Mouse (Mus musculus) heart, adult 2 months (tissue): ENCODE data around the gene Ccdc175. TPM values are rescaled to one million over a fixed set of nuclear protein-coding genes. Genes with fewer than 3 reads are reported as not detected.

ENCODE experiments used
- DNase-seq, 2 experiments: peaks; one replicate each; pipeline ENCODE4 v3.0.0; 2021
- H3K27ac ChIP-seq: fragments of 200-600 bp; 2 replicates; pipeline ENCODE4 v1.8.1; 2022
- H3K27me3 ChIP-seq: fragments of 200-500 bp; 2 replicates; pipeline ENCODE4 v1.6.1; 2012; ENCODE audit warnings: mild to moderate bottlenecking, low read length, inconsistent platforms, mixed read lengths; ENCODE audit not compliant: control insufficient read depth, insufficient read depth
- H3K36me3 ChIP-seq: fragments of 200-500 bp; 2 replicates; pipeline ENCODE4 v1.6.1; 2012; ENCODE audit warnings: low read length, inconsistent platforms; ENCODE audit not compliant: control insufficient read depth, insufficient read depth
- H3K4me1 ChIP-seq: fragments of 200-500 bp; 2 replicates; pipeline ENCODE4 v1.6.1; 2011; ENCODE audit warnings: low read length; ENCODE audit not compliant: control insufficient read depth, insufficient read depth
- H3K4me3 ChIP-seq: fragments of 200-600 bp; 2 replicates; pipeline ENCODE4 v1.8.1; 2022
- H3K79me2 ChIP-seq: fragments of 200-500 bp; replicated peaks from 2 replicates; pipeline ENCODE4 v1.6.1; 2012; ENCODE audit warnings: mild to moderate bottlenecking, inconsistent platforms, low read length, moderate library complexity, mixed read lengths; ENCODE audit not compliant: control insufficient read depth, insufficient read depth
- H3K9ac ChIP-seq: fragments of 200-500 bp; 2 replicates; pipeline ENCODE4 v1.6.1; 2012; ENCODE audit warnings: low read depth, mild to moderate bottlenecking, control low read depth, inconsistent platforms, low read length, mixed read lengths
- CTCF ChIP-seq: fragments of 200-600 bp; IDR thresholded peaks from 2 replicates; pipeline ENCODE4 v1.8.1; 2022; ENCODE audit warnings: antibody characterized with exemption, mild to moderate bottlenecking, moderate library complexity
- EP300 ChIP-seq: fragments of 200-500 bp; IDR thresholded peaks from 2 replicates; pipeline ENCODE4 v1.6.1; 2011; ENCODE audit warnings: low read depth, low read length, control low read depth; ENCODE audit not compliant: insufficient read depth
- POLR2A ChIP-seq: fragments of 200-500 bp; IDR thresholded peaks from 2 replicates; pipeline ENCODE4 v1.6.1; 2011; ENCODE audit warnings: mild to moderate bottlenecking, low read depth, low read length, control low read depth; ENCODE audit not compliant: insufficient read depth
- WGBS: fragments of 180-500 bp; shearing (Covaris S2); methylation state at CpG from one replicate; pipeline ENCODE4 v1.1.7; 2018; 5-methylcytosine and 5-hydroxymethylcytosine counted together
- intact Hi-C: fragments of 180-260 bp; cut with DNase I; formaldehyde crosslinking; loops from one replicate; pipeline ENCODE4 v1.15.1; 2025
- polyA plus RNA-seq: library from polyadenylated mRNA; depleted of rRNA; stranded (reverse); fragments of >200 nt; gene quantifications from 2 replicates; pipeline ENCODE4 v1.2.3, GENCODE M21; 2012
- total RNA-seq, 2 experiments: library from RNA; stranded (reverse); gene quantifications; 2 replicates each; pipeline ENCODE4 v1.2.3; 2021

Ccdc175 gene
- total and polyA plus RNA-seq, 3 experiments: not detected

- H3K9ac ChIP-seq: no peak overlapping the region
- peak overlapping the region; percentile 52 for H3K27ac ChIP-seq
- no peak for TF ChIP-seq POLR2A
- no peak for TF ChIP-seq EP300
- no peak for TF ChIP-seq CTCF
- DNase-seq: no peak
- H3K4me3 ChIP-seq: no peak overlapping the region
- H3K4me1 ChIP-seq: peaks cover 3% of the 10 kb centered on the region; the same call in 1 of the 2 replicates
- no peaks in the 10 kb centered on the region for H3K36me3 ChIP-seq
- intact Hi-C loops: no loop called here
- H3K79me2 ChIP-seq: no peaks in the 10 kb centered on the region
- no peaks in the 10 kb centered on the region for H3K27me3 ChIP-seq
- WGBS: 32% methylated on average over 7 of the region's 7 CpGs
Observed at GRCm38 (mm10) chr12:72197434-72197833, 12.6 kb upstream of the Ccdc175 start.

DNA sequence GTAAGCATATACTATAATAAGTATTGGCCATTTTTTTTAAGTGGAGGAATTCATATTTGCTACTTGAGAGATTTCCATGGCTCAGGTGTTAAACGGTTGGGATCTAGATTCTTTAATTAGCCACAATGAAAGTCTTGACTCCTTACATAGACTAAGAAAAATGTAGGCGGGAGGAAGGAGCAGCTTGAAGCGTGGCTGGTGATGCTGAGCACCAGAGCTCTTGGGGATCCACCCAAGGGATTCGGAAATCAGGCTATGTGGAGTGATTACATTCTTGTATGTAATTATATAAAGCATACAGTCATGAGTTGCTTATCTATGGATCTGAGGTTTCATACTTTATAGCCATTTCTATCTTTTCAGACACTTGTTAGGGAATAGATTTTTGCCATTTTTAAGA, 5.3 kb downstream of the Ccdc175 start:
- H3K36me3 ChIP-seq: no peaks in the 10 kb centered on the region
- no peak for DNase-seq
- H3K4me3 ChIP-seq: no peak overlapping the region
- no peaks in the 10 kb centered on the region for H3K79me2 ChIP-seq
- 63% methylated on average over 4 of the region's 4 CpGs for WGBS
- no peaks in the 10 kb centered on the region for H3K27me3 ChIP-seq
- TF ChIP-seq POLR2A (no peak), CTCF (no peak), EP300 (no peak)
- H3K9ac ChIP-seq: no peak overlapping the region
- H3K4me1 ChIP-seq: no peaks in the 10 kb centered on the region
- no peak overlapping the region for H3K27ac ChIP-seq
- intact Hi-C loops: no loop called here

- intact Hi-C loops: no loop called here
- 51% methylated on average over 3 of the region's 3 CpGs for WGBS
Observed at GRCm38 (mm10) chr12:72178322-72178721, 6.5 kb downstream of the Ccdc175 start.

DNA sequence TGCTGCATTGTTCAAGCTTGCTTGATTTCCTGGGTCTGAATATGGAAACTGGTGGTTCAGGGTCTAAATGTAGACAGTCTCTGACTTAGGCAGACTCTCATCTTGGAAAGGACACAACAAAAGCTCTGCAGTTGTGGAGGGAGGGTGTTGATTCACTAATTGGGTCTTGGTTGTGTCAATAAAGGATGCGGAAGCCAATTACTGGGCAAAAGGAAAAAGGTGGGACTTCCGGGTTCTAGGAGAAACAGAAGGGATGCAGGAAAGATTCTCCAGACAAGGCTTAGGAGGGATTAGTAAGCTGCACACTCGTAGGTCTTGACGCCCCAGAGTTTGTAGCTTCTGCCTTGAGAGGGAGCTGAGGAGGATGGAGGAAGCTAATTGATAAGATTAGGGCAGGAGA, 26.4 kb downstream of the Ccdc175 start:
- no peaks in the 10 kb centered on the region for H3K4me1 ChIP-seq
- no peaks in the 10 kb centered on the region for H3K27me3 ChIP-seq
- no peaks in the 10 kb centered on the region for H3K79me2 ChIP-seq
- H3K4me3 ChIP-seq: no peak overlapping the region
- 57% methylated on average over 4 of the region's 4 CpGs for WGBS
- no peaks in the 10 kb centered on the region; the same call in 1 of the 2 replicates for H3K36me3 ChIP-seq
- intact Hi-C loops: no loop called here
- no peak for TF ChIP-seq CTCF
- TF ChIP-seq EP300: no peak
- TF ChIP-seq POLR2A: no peak
- H3K9ac ChIP-seq: no peak overlapping the region
- no peak for DNase-seq
- H3K27ac ChIP-seq: no peak overlapping the region

More at GRCm38 (mm10) chr12:72178322-72178721, 6.5 kb downstream of the Ccdc175 start:
- Histone ChIP-seq H3K4me1 (no peaks in the 10 kb centered on the region), H3K27ac (no peak overlapping the region), H3K4me3 (no peak overlapping the region), H3K36me3 (no peaks in the 10 kb centered on the region), H3K79me2 (no peaks in the 10 kb centered on the region), H3K9ac (no peak overlapping the region), H3K27me3 (no peaks in the 10 kb centered on the region)
- TF ChIP-seq EP300 (no peak), POLR2A (no peak), CTCF (no peak)
- no peak for DNase-seq

DNA sequence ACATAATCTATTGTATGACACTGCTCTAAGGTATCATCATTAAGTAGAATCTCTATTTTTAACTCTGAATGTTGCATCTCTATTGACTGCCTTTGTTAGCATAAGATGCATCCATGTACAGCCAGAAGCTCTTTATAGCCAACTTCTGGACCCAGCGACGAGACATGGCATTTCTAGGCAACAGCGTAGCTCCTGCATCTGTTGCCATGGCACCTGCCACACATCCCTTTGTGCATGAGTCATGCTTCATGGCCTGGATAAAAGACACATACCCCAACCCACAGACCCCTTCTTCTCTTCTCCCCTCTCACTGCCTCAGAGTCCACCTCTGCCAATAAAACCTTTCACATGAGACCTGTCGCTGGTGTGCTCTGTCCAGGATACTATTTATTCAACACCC, 34.0 kb downstream of the Ccdc175 start:
- Histone ChIP-seq H3K4me1 (no peaks in the 10 kb centered on the region), H3K4me3 (no peak overlapping the region), H3K79me2 (no peaks in the 10 kb centered on the region), H3K9ac (no peak overlapping the region), H3K27ac (no peak overlapping the region), H3K36me3 (no peaks in the 10 kb centered on the region; the same call in 1 of the 2 replicates), H3K27me3 (no peaks in the 10 kb centered on the region)
- 79% methylated on average over 4 of the region's 4 CpGs for WGBS
- intact Hi-C loops: no loop called here
- TF ChIP-seq CTCF (no peak), EP300 (no peak), POLR2A (no peak)
- no peak for DNase-seq

DNA sequence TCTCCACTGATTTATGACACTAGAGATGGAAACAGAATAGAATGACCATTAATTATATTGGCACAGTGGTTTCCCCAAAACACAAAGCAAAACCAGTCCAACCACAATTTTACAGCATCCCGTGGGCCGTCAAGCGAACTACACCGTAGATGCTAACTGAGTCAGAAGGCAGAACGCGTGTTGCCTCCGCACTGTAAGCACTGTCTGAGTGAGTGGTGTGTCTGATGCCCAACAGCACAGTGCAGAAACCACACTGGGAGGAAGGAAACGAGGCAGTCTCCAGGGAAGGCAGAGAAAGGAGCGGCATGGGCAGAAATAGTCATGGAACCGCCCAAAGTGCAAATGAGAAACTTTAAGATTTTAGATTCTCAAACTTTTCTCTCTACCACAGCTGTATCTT, 55.6 kb downstream of the Ccdc175 start:
- H3K79me2 ChIP-seq: no peaks in the 10 kb centered on the region
- WGBS: 85% methylated on average over 10 of the region's 10 CpGs
- TF ChIP-seq CTCF: no peak
- no peak for TF ChIP-seq EP300

More for the DNA sequence above, 55.6 kb downstream of the Ccdc175 start:
- Histone ChIP-seq H3K27ac (no peak overlapping the region), H3K27me3 (no peaks in the 10 kb centered on the region), H3K4me3 (no peak overlapping the region), H3K9ac (no peak overlapping the region), H3K4me1 (no peaks in the 10 kb centered on the region), H3K36me3 (no peaks in the 10 kb centered on the region)
- no peak for DNase-seq
- intact Hi-C loops: no loop called here
